8 mouse cellular contexts compared by ENCODE assay signal in genomic region chr5:37822791-37823720, GRCm38 (mm10). TPM values are rescaled to one million over a fixed set of nuclear protein-coding genes. Genes with fewer than 3 reads are reported as not detected.
A peak's percentile ranks its signal among the peaks of the same experiment; 100 is the strongest.
DNase-seq lines count a peak whose midpoint lies in the region; ATAC-seq and TF ChIP-seq lines count a peak whose summit lies in the region.

No protein-coding gene starts in this region.

- peak overlapping the region; percentile 89 for H3K4me3 ChIP-seq in lung, adult 2 months (replicated peaks; ENCODE audit: extremely low read depth, low read depth, low read length)
- H3K4me3 ChIP-seq in forebrain, embryonic 10.5 days, result peak overlapping the region; percentile 71
- peak overlapping the region; percentile 56 for H3K4me3 ChIP-seq in hindbrain, embryonic 11.5 days (ENCODE audit: low read depth, low read length)

- H3K9me3 ChIP-seq in forebrain, embryonic 10.5 days, result no peaks in the 10 kb centered on the region
- H3K9me3 ChIP-seq in hindbrain, embryonic 11.5 days (ENCODE audit: control insufficient read depth, low read length), result no peaks in the 10 kb centered on the region

- peak; percentile 25 for DNase-seq in lung, adult 2 months
- DNase-seq in lung, postnatal 4 days, result no peak
- peak; percentile 64 for DNase-seq in forebrain, embryonic 10.5 days (ENCODE audit: extremely low spot score, low spot score)
- peak; percentile 69 for DNase-seq in hindbrain, embryonic 11.5 days (ENCODE audit: low spot score)
- peak; percentile 9 for DNase-seq in lung, postnatal 10 days
- DNase-seq in spleen, postnatal 14 days (ENCODE audit: low spot score in 2 of 2), result no peak
- DNase-seq in urinary bladder, postnatal 10 days (ENCODE audit: low spot score), result no peak
- DNase-seq in cerebellum, adult 9-11 months, result no peak

- H3K27me3 ChIP-seq in forebrain, embryonic 10.5 days (ENCODE audit: poor library complexity, severe bottlenecking), result peaks cover 100% of the 10 kb centered on the region
- H3K27me3 ChIP-seq in hindbrain, embryonic 11.5 days (ENCODE audit: control insufficient read depth, insufficient read depth, low read length), result peaks cover 80% of the 10 kb centered on the region

- ATAC-seq in hindbrain, embryonic 11.5 days (ENCODE audit: low FRiP score), result no peak

- H3K4me1 ChIP-seq in lung, adult 2 months (ENCODE audit: control insufficient read depth, insufficient read depth, low read length), result peaks cover 3% of the 10 kb centered on the region; the same call in 1 of the 2 replicates
- H3K4me1 ChIP-seq in forebrain, embryonic 10.5 days, result peaks cover 83% of the 10 kb centered on the region
- peaks cover 20% of the 10 kb centered on the region for H3K4me1 ChIP-seq in hindbrain, embryonic 11.5 days (replicated peaks; ENCODE audit: control insufficient read depth, insufficient read depth, low read length)

- TF ChIP-seq CTCF in lung, adult 2 months (IDR thresholded peaks at IDR 0.05; ENCODE audit: insufficient read depth, low read length), result no peak

- no peak for TF ChIP-seq POLR2A in lung, adult 2 months (IDR thresholded peaks at IDR 0.05; ENCODE audit: borderline replicate concordance, extremely low read depth, low read depth, low read length)

- WGBS in lung, adult 2 months, result 4% methylated on average over 42 of the region's 42 CpGs
- under 1% methylated on average over 42 of the region's 42 CpGs for WGBS in forebrain, embryonic 10.5 days
- under 1% methylated on average over 42 of the region's 42 CpGs for WGBS in hindbrain, embryonic 11.5 days

- H3K27ac ChIP-seq in forebrain, embryonic 10.5 days, result peak overlapping the region; percentile 88
- H3K27ac ChIP-seq in hindbrain, embryonic 11.5 days (ENCODE audit: low read depth, low read length), result no peak overlapping the region

- H3K36me3 ChIP-seq in forebrain, embryonic 10.5 days (replicated peaks), result peaks cover 8% of the 10 kb centered on the region
- H3K36me3 ChIP-seq in hindbrain, embryonic 11.5 days (ENCODE audit: control insufficient read depth, insufficient read depth, low read length), result no peaks in the 10 kb centered on the region

- peak overlapping the region; percentile 68 for H3K9ac ChIP-seq in hindbrain, embryonic 11.5 days (ENCODE audit: low read depth, low read length)

- peak overlapping the region; percentile 89 for H3K4me2 ChIP-seq in hindbrain, embryonic 11.5 days (replicated peaks; ENCODE audit: low read depth, low read length)

RNA-seq across cellular contexts. Expression of gene Msx1, which starts 1.3 kb away (rescaled TPM):
- polyA plus RNA-seq in lung, adult 2 months (2012; rRNA removed), result 5.9 and 6.0 TPM in 2 replicates
- 176 and 192 TPM in 2 replicates for polyA plus RNA-seq in forebrain, embryonic 10.5 days (2016; fragmentation: Nextera tagmentation; extraction: Ambion mirVana)
- polyA plus RNA-seq in hindbrain, embryonic 11.5 days (2014; fragmentation: Nextera tagmentation; extraction: Ambion mirVana), result 103 and 121 TPM in 2 replicates

Comparison
In these comparisons a context has a peak if more than half of its experiments do, and no peak if none do; other contexts are left out.
1. DNase-seq: peak in lung, adult 2 months (single experiment), forebrain, embryonic 10.5 days (single experiment), hindbrain, embryonic 11.5 days (single experiment) and lung, postnatal 10 days (single experiment); none in lung, postnatal 4 days (0 of 2), spleen, postnatal 14 days (0 of 2), urinary bladder, postnatal 10 days (single experiment) and cerebellum, adult 9-11 months (single experiment).
2. RNA of gene Msx1, which starts 1.3 kb away (polyA plus RNA-seq): 176 to 192 TPM in forebrain, embryonic 10.5 days and 103 to 121 TPM in hindbrain, embryonic 11.5 days; 5.9 to 6.0 TPM in lung, adult 2 months; every median in the first group is over 10 times any median in the second.
3. Peak in every context shown above with its lines, with median percentiles within 50 percentile points of each other: H3K4me3 ChIP-seq.